In the genomic region with DNA sequence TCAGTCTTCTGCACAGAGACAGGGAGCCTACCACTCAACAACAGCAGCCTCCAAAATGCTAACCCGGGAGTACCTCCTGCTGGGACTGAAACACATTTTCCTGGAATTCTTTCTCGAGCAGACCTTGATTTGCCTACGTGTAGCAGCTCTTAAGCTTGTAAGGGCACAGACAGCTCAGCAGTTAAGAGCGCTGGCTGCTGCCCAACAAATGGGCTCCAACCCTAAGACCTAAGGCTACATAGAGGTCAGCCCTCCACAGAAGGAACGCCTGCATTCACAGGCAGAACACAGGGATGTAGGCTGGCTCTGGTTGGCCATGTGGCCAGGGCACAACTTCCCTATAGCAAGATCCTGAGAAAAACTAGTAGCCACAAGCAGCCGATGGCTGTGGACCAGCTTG, we compare ENCODE assay signal across 16 mouse cellular contexts. TPM values are rescaled to one million over a fixed set of nuclear protein-coding genes. Genes with fewer than 3 reads are reported as not detected.
DNase-seq lines count a peak whose midpoint lies in the region; ATAC-seq and TF ChIP-seq lines count a peak whose summit lies in the region.
"Had no signal": no experiment of that assay in that cellular context is flagged by ENCODE, and none has a peak within 500 bp of the region (broad histone marks: within the 10 kb centered on the region; RNA-seq: fewer than 3 reads in every experiment).

No protein-coding gene starts in this region.

- no peak for DNase-seq in heart, adult 18-20 months
- no peak for DNase-seq in kidney, adult 9 months
- peak; percentile 75 for DNase-seq in adipocyte (ENCODE audit: low spot score)
- no peak for DNase-seq in kidney, postnatal 0 days (ENCODE audit: low spot score)
- no peak for DNase-seq in B cell, adult 2 months
- no peak for DNase-seq in adrenal gland, adult 8-10 months
- DNase-seq: cerebellum, postnatal 14 days; heart, adult 11 months; heart, postnatal 14 days; liver; lung, postnatal 14 days had no signal

- peaks cover 11% of the 10 kb centered on the region for H3K27me3 ChIP-seq in heart, embryonic 12.5 days (replicated peaks)
- no peaks in the 10 kb centered on the region for H3K27me3 ChIP-seq in kidney, embryonic 15.5 days
- H3K27me3 ChIP-seq in kidney, postnatal 0 days (ENCODE audit: insufficient read depth, low read length) = no peaks in the 10 kb centered on the region

- H3K36me3 ChIP-seq in heart, embryonic 12.5 days = no peaks in the 10 kb centered on the region
- H3K36me3 ChIP-seq in kidney, embryonic 15.5 days = peaks cover 15% of the 10 kb centered on the region
- H3K36me3 ChIP-seq in kidney, postnatal 0 days (ENCODE audit: insufficient read depth, low read length) = no peaks in the 10 kb centered on the region
- H3K36me3 ChIP-seq: forebrain, embryonic 12.5 days; midbrain, embryonic 12.5 days had no signal

- 45% methylated on average over 6 of the region's 6 CpGs for WGBS in heart, embryonic 12.5 days
- 65% methylated on average over 6 of the region's 6 CpGs for WGBS in kidney, embryonic 15.5 days
- 57% methylated on average over 6 of the region's 6 CpGs for WGBS in kidney, postnatal 0 days

- H3K4me2 ChIP-seq in heart, embryonic 12.5 days = no peak overlapping the region
- no peak overlapping the region for H3K4me2 ChIP-seq in kidney, embryonic 15.5 days
- H3K4me2 ChIP-seq in kidney, postnatal 0 days (ENCODE audit: low read length) = no peak overlapping the region
- H3K4me2 ChIP-seq: forebrain, embryonic 12.5 days; midbrain, embryonic 12.5 days had no signal

- no peak for ATAC-seq in heart, embryonic 12.5 days (ENCODE audit: insufficient number of reproducible peaks, low FRiP score)
- no peak for ATAC-seq in kidney, embryonic 15.5 days (replicated peaks; ENCODE audit: low FRiP score)
- ATAC-seq in kidney, postnatal 0 days (replicated peaks; ENCODE audit: low FRiP score, low read depth) = no peak
- ATAC-seq: activated CD4-positive, CD25-positive, alpha-beta regulatory T cell, adult 4 months had no signal

- no peaks in the 10 kb centered on the region for H3K9me3 ChIP-seq in heart, embryonic 12.5 days (replicated peaks)
- no peaks in the 10 kb centered on the region for H3K9me3 ChIP-seq in kidney, embryonic 15.5 days (replicated peaks)
- no peaks in the 10 kb centered on the region for H3K9me3 ChIP-seq in kidney, postnatal 0 days (replicated peaks; ENCODE audit: low read length)
- H3K9me3 ChIP-seq: forebrain, embryonic 12.5 days; midbrain, embryonic 12.5 days had no signal

- peaks cover 43% of the 10 kb centered on the region for H3K4me1 ChIP-seq in heart, embryonic 12.5 days (replicated peaks)
- peaks cover 55% of the 10 kb centered on the region for H3K4me1 ChIP-seq in kidney, embryonic 15.5 days
- H3K4me1 ChIP-seq in kidney, postnatal 0 days (replicated peaks; ENCODE audit: insufficient read depth, low read length) = peaks cover 27% of the 10 kb centered on the region

- H3K4me3 ChIP-seq in heart, embryonic 12.5 days = no peak overlapping the region
- H3K4me3 ChIP-seq in kidney, embryonic 15.5 days (replicated peaks) = no peak overlapping the region
- no peak overlapping the region for H3K4me3 ChIP-seq in kidney, postnatal 0 days (replicated peaks; ENCODE audit: low read depth, low read length)
- H3K4me3 ChIP-seq: forebrain, embryonic 12.5 days; midbrain, embryonic 12.5 days had no signal

- peak overlapping the region; percentile 52; the same call in 1 of the 2 replicates for H3K27ac ChIP-seq in heart, embryonic 12.5 days (ENCODE audit: poor library complexity, severe bottlenecking)
- peak overlapping the region; percentile 81 for H3K27ac ChIP-seq in kidney, embryonic 15.5 days
- H3K27ac ChIP-seq in kidney, postnatal 0 days = peak overlapping the region; percentile 73
- H3K27ac ChIP-seq: midbrain, embryonic 12.5 days had no signal

- no peak for TF ChIP-seq CTCF in kidney, postnatal 0 days (IDR thresholded peaks at IDR 0.05; ENCODE audit: low read depth)

- no peak overlapping the region for H3K9ac ChIP-seq in heart, embryonic 12.5 days
- H3K9ac ChIP-seq in kidney, embryonic 15.5 days = no peak overlapping the region
- no peak overlapping the region for H3K9ac ChIP-seq in kidney, postnatal 0 days (ENCODE audit: low read depth, low read length)
- H3K9ac ChIP-seq: forebrain, embryonic 12.5 days; midbrain, embryonic 12.5 days had no signal

RNA-seq across cellular contexts. Expression of a gene that starts 4.6 kb away (rescaled TPM):
- polyA plus RNA-seq in heart, embryonic 12.5 days (2016; fragmentation: Nextera tagmentation; extraction: Ambion mirVana) = 7.9 and 9.3 TPM in 2 replicates
- total RNA-seq in heart, adult 18-20 months (2021) = under 1 TPM; 0.39 to 0.52 TPM
- 28.4 and 32.4 TPM in 2 replicates for polyA plus RNA-seq in kidney, embryonic 15.5 days (2015; fragmentation: Nextera tagmentation; extraction: Ambion mirVana)
- polyA plus RNA-seq in kidney, postnatal 0 days (2015; fragmentation: Nextera tagmentation; extraction: Ambion mirVana) = 21.3 and 21.9 TPM in 2 replicates
- 1 to 10 TPM; 2.5 to 3.5 (median 2.7) TPM for total RNA-seq in adrenal gland, adult 8-10 months (2022)

RNA-seq across cellular contexts. Expression of a gene that starts 31.9 kb away (rescaled TPM):
- 0.51 and 2.7 TPM in 2 replicates for polyA plus RNA-seq in heart, embryonic 12.5 days (2016; fragmentation: Nextera tagmentation; extraction: Ambion mirVana)
- total RNA-seq in heart, adult 18-20 months (2021) = not detected
- polyA plus RNA-seq in kidney, embryonic 15.5 days (2015; fragmentation: Nextera tagmentation; extraction: Ambion mirVana) = 2.0 and 3.4 TPM in 2 replicates
- 5.8 and 7.1 TPM in 2 replicates for polyA plus RNA-seq in kidney, postnatal 0 days (2015; fragmentation: Nextera tagmentation; extraction: Ambion mirVana)
- total RNA-seq in adrenal gland, adult 8-10 months (2022) = 1 to 10 TPM in 1 of 4 experiments, not detected in 3; 5.3 TPM
- polyA plus RNA-seq: forebrain, embryonic 12.5 days; midbrain, embryonic 12.5 days had no signal

RNA-seq across cellular contexts. Expression of a gene that starts 40.6 kb away (rescaled TPM):
- polyA plus RNA-seq in heart, embryonic 12.5 days (2016; fragmentation: Nextera tagmentation; extraction: Ambion mirVana) = 29.5 and 31.9 TPM in 2 replicates
- 10 to 100 TPM; 35.4 to 41.2 TPM for total RNA-seq in heart, adult 18-20 months (2021)
- 40.3 and 41.2 TPM in 2 replicates for polyA plus RNA-seq in kidney, embryonic 15.5 days (2015; fragmentation: Nextera tagmentation; extraction: Ambion mirVana)
- 35.2 and 35.3 TPM in 2 replicates for polyA plus RNA-seq in kidney, postnatal 0 days (2015; fragmentation: Nextera tagmentation; extraction: Ambion mirVana)
- total RNA-seq in adrenal gland, adult 8-10 months (2022) = 10 to 100 TPM; 72.3 to 74.6 (median 73.6) TPM
